Mouse (Mus musculus) neural tube, embryonic 12.5 days (tissue): Measurements from ENCODE around the gene Xndc1. TPM values are rescaled to one million over a fixed set of nuclear protein-coding genes. Genes with fewer than 3 reads are reported as not detected.
"Not testable (repeated sequence)": the region's sequence is repeated elsewhere in the genome, so short reads cannot be mapped to it uniquely, and the experiment has no call there.

Experiments used
- ATAC-seq: fragments of 200-750 bp; cut with Nextera tagmentation; 2 replicates; pipeline ENCODE4 v1.8.0; 2017; ENCODE audit warnings: low read depth, mild to moderate bottlenecking, moderate TSS enrichment, moderate library complexity; ENCODE audit not compliant: low FRiP score
- H3K27ac ChIP-seq: fragments of 300-500 bp; sonication (generic); 2 replicates; pipeline ENCODE4 v1.5.1; 2016
- H3K27me3 ChIP-seq: fragments of 300-500 bp; sonication (generic); replicated peaks from 2 replicates; pipeline ENCODE4 v1.6.1; 2016; ENCODE audit warnings: mild to moderate bottlenecking
- H3K36me3 ChIP-seq: fragments of 300-500 bp; sonication (generic); 2 replicates; pipeline ENCODE4 v1.6.1; 2016; ENCODE audit warnings: mild to moderate bottlenecking
- H3K4me1 ChIP-seq: fragments of 300-500 bp; sonication (generic); 2 replicates; pipeline ENCODE4 v1.6.1; 2016
- H3K4me2 ChIP-seq: fragments of 300-500 bp; sonication (generic); replicated peaks from 2 replicates; pipeline ENCODE4 v1.6.1; 2016; ENCODE audit warnings: mild to moderate bottlenecking
- H3K4me3 ChIP-seq: fragments of 300-500 bp; sonication (generic); 2 replicates; pipeline ENCODE4 v1.5.1; 2016
- H3K9ac ChIP-seq: fragments of 300-500 bp; sonication (generic); 2 replicates; pipeline ENCODE4 v1.6.1; 2016; ENCODE audit warnings: mild to moderate bottlenecking
- H3K9me3 ChIP-seq: fragments of 300-500 bp; sonication (generic); 2 replicates; pipeline ENCODE4 v1.6.1; 2016; ENCODE audit warnings: mild to moderate bottlenecking
- WGBS: fragments of 180-500 bp; shearing (Covaris S2); methylation state at CpG from one replicate; pipeline ENCODE4 v1.1.7; 2016; 5-methylcytosine and 5-hydroxymethylcytosine counted together
- polyA plus RNA-seq: library from polyadenylated mRNA; unstranded; fragments of >200 nt; fragmentation: Nextera tagmentation; extraction: Ambion mirVana; gene quantifications from 2 replicates; pipeline ENCODE4 v1.2.1, GENCODE M21; 2016

The Xndc1 gene
- polyA plus RNA-seq = 32.4 and 34.2 TPM in 2 replicates

DNA sequence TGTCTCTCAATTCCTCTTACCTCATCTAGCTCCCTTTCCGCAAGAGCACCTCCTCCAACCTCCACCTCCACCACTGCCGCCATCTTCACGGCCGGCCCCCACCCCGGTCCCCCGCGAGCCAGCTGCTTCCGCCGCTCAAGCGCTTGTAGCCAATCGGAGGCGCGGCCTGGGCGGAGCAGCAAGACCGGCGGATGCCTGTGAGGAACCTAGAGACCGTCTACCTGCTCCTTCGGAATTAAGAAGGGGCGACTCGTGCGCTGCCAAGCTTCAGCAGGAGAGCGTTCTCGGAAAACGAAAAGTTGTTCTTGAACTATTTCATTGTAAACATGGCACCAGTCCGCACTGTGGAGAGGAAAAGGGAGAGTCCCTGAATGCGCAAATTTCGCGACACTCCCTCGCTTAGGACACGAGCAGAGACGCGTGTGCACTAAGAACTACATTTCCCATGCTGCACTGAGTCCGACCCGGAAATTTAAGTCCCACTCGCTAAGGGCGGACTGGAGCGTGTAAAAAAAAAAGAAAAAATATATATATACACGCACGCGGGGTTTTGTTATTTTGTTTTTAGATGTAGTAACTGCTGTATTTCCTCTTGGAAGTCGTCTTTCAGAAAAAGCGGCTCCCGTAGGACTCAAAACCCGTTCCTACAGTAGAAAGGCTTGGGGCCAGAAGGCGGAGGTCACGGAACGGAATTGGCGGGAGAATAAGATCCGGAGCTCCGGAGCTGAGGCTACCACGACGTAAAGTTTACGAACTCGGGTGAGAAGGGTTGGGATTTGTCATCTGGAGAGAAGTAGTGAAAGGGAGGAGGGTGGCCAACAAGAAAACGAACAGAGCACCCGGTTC is at the start of gene Xndc1, which contains the start of the genes Rnf121 and Xntrpc:
Gene Xndc1 (plus strand): TSS at position 466 of the 846 bp plus-strand sequence.
Gene Rnf121 (minus strand): TSS at position 424 of the 846 bp plus-strand sequence.
Gene Xntrpc (plus strand): TSS at position 668 of the 846 bp plus-strand sequence.
- peak; percentile 100 for ATAC-seq
- Histone ChIP-seq H3K27me3 (no peaks in the 10 kb centered on the region), H3K4me2 (peak within 1 kb of the TSS; percentile 65), H3K4me3 (peak within 1 kb of the TSS; percentile 65), H3K9ac (peak within 1 kb of the TSS; percentile 64), H3K36me3 (no peaks in the 10 kb centered on the region), H3K4me1 (peaks cover 19% of the 10 kb centered on the region), H3K9me3 (no peaks in the 10 kb centered on the region), H3K27ac (peak within 1 kb of the TSS; percentile 47)
- WGBS = under 1% methylated on average over 56 of the region's 56 CpGs

DNA sequence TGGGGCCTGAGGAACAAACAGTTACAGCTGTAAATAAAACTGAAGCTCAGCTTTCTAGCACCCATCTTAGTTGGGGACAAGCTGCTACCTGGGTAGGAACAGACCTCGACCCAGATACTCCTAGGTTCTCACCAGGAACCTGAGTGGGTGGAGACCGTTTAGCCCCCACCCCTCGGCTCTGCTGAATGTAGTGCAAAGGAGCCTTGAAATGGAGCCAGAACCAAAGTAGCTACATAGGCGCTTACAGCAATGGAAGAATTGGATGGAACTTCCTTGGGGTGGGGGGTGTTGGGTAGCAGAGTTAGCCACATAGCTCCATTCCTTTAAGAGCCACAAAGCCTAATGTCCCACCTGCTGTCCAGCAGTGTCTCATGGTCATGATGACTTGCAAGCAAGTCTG is 48.4 kb upstream of the Xndc1 start:
- Histone ChIP-seq H3K4me1 (no peaks in the 10 kb centered on the region), H3K27me3 (no peaks in the 10 kb centered on the region), H3K36me3 (peaks cover 96% of the 10 kb centered on the region), H3K4me2 (no peak overlapping the region), H3K9ac (no peak overlapping the region), H3K4me3 (no peak overlapping the region), H3K27ac (no peak overlapping the region), H3K9me3 (no peaks in the 10 kb centered on the region)
- no peak for ATAC-seq
- WGBS = 89% methylated on average over 4 of the region's 4 CpGs

DNA sequence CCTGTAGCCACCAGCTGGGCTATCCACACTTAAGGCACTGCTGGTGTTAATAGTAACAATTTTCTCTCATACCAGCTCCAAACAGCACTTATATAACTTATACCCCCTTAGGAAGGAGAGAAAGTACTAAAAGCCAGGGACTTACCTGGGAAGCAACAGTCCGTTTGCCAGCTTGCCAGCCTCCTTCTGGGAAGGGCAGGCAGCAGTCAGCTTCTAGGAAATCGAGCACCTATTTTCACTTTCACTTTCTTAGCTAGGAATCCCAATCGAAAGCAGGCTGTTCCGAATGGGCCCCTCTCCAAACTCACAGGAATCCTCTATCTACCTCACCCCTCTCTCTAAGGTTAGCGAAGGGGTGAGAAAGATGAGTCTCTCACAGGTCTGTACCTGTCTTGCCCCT is 47.9 kb upstream of the Xndc1 start:
- no peak overlapping the region for H3K27ac ChIP-seq
- WGBS = 84% methylated on average over 5 of the region's 5 CpGs
- peaks cover 95% of the 10 kb centered on the region for H3K36me3 ChIP-seq
- no peaks in the 10 kb centered on the region for H3K4me1 ChIP-seq
- ATAC-seq = no peak
- no peaks in the 10 kb centered on the region for H3K27me3 ChIP-seq
- H3K4me3 ChIP-seq = no peak overlapping the region
- no peak overlapping the region for H3K4me2 ChIP-seq
- no peaks in the 10 kb centered on the region for H3K9me3 ChIP-seq
- H3K9ac ChIP-seq = no peak overlapping the region

DNA sequence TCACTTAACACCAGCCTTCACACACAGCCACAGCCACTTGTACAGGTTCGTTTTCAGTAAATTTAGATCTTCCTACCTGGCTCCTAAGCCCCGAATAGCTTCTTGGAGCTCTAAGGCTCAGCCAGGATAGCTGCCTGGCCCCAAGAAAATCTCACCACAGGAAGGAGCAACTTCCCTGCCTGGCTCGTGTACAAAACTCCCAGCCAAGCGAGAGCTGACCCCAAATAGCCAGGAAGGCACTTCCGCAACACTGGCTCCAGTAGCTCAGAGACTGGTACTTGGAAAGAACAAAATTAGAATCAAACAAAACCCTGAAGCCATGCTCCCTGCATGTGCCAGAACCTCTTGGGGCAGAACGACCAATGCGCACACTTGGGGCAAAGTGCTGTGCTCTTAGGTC is 47.3 kb upstream of the Xndc1 start:
- peaks cover 95% of the 10 kb centered on the region for H3K36me3 ChIP-seq
- H3K4me1 ChIP-seq = no peaks in the 10 kb centered on the region
- no peak overlapping the region for H3K9ac ChIP-seq
- ATAC-seq = no peak
- 87% methylated on average over 7 of the region's 7 CpGs for WGBS
- no peaks in the 10 kb centered on the region for H3K27me3 ChIP-seq
- no peak overlapping the region for H3K4me3 ChIP-seq
- no peaks in the 10 kb centered on the region for H3K9me3 ChIP-seq
- no peak overlapping the region for H3K4me2 ChIP-seq
- H3K27ac ChIP-seq = no peak overlapping the region

DNA sequence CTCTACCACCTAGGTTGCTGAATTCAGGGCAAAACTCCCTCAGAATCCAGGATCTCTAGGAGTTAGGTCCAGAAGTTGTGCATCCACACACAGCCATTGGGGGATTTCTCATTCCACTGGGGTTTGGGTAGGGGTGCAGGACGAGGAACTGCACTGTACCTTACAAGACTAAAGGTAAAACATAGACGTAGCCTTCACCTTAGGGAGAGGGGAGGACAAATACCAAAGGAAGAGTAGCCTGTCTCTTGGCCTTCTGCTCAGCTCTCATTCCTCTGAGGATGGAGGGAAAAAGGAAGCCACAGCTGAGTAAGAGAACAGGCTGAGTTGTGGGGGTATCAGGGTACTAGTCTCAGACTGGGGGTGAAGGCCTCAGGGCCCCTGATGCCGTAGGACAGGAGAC is 46.7 kb upstream of the Xndc1 start, which contains the start of gene Il18bp:
Gene Il18bp (minus strand): TSS at position 101 of the 400 bp plus-strand sequence.
- H3K4me3 ChIP-seq = no peak within 1 kb of the TSS
- H3K27ac ChIP-seq = no peak within 1 kb of the TSS
- H3K9ac ChIP-seq = no peak within 1 kb of the TSS
- H3K27me3 ChIP-seq = no peaks in the 10 kb centered on the region
- ATAC-seq = no peak
- H3K36me3 ChIP-seq = peaks cover 95% of the 10 kb centered on the region
- H3K4me2 ChIP-seq = no peak within 1 kb of the TSS
- H3K9me3 ChIP-seq = no peaks in the 10 kb centered on the region
- H3K4me1 ChIP-seq = no peaks in the 10 kb centered on the region
- WGBS = 88% methylated on average over 3 of the region's 3 CpGs

DNA sequence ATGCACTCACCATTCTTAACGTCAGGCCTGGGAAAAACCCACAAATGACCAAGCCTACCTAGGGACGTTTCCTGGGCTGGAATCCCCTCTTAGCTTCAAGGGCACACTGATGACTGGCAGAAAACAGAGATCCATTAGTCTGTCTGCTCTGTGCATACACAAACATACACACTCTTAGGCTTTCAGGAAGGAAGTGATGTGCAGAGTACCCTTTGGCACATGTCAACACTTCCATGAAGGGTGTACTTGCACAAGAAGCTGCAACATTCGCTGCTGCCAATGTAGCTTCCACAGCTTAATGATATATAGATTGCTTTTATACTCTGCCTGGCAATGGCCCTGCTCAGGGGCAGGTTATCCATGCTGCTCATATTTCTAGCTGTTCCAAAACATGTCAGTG is 45.9 kb upstream of the Xndc1 start:
- no peaks in the 10 kb centered on the region for H3K9me3 ChIP-seq
- no peak overlapping the region for H3K9ac ChIP-seq
- no peak for ATAC-seq
- no peaks in the 10 kb centered on the region for H3K4me1 ChIP-seq
- H3K4me3 ChIP-seq = no peak overlapping the region
- peaks cover 95% of the 10 kb centered on the region for H3K36me3 ChIP-seq
- WGBS = 81% methylated on average over 3 of the region's 3 CpGs
- H3K27me3 ChIP-seq = no peaks in the 10 kb centered on the region
- no peak overlapping the region for H3K4me2 ChIP-seq
- H3K27ac ChIP-seq = no peak overlapping the region

DNA sequence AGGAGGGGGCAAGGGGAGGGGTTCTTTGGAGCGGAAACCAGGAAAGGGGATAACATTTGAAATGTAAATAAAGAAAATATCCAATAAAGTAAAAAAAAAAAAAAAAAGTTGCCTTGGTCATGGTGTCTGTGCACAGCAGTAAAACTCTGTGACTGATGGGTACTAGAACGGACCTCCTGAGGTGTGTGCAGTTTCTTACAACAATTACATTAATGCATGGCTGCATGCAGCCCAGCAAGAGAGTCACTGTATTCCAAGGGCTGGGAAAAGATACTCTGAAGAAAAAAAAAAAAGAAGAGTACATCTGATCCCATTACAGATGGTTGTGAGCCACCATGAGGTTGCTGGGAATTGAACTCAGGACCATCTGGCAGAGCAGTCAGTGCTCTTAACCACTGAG is 44.4 kb upstream of the Xndc1 start:
- H3K4me1 ChIP-seq, H3K9me3 ChIP-seq, H3K27me3 ChIP-seq, H3K4me3 ChIP-seq, ATAC-seq, H3K4me2 ChIP-seq, H3K9ac ChIP-seq, H3K27ac ChIP-seq: not testable (repeated sequence)
- 82% methylated on average over 2 of the region's 2 CpGs for WGBS
- peaks cover 87% of the 10 kb centered on the region for H3K36me3 ChIP-seq

DNA sequence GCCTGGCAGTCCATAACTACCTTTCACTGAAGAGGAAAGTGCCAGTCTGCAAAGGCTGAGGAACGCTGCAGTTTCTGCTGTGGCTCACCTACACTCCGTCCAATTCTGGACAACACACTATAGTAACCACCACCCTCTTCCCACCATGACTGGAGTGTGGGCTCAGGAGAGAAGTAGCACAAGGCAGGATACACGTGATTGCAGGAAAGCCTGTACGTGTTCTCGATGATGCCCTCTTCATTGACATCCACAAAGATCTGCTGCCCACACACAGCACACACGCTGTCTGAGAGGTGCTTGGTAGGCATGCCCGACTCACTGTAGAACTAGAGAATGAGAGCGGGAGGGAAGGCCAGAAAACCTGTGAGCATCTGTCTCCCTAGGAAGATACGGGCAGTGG is 41.5 kb upstream of the Xndc1 start:
- Histone ChIP-seq H3K9me3 (no peaks in the 10 kb centered on the region), H3K27me3 (no peaks in the 10 kb centered on the region), H3K4me3 (no peak overlapping the region), H3K27ac (no peak overlapping the region), H3K4me2 (no peak overlapping the region), H3K36me3 (peaks cover 81% of the 10 kb centered on the region), H3K4me1 (no peaks in the 10 kb centered on the region), H3K9ac (no peak overlapping the region)
- 95% methylated on average over 9 of the region's 9 CpGs for WGBS
- no peak for ATAC-seq

DNA sequence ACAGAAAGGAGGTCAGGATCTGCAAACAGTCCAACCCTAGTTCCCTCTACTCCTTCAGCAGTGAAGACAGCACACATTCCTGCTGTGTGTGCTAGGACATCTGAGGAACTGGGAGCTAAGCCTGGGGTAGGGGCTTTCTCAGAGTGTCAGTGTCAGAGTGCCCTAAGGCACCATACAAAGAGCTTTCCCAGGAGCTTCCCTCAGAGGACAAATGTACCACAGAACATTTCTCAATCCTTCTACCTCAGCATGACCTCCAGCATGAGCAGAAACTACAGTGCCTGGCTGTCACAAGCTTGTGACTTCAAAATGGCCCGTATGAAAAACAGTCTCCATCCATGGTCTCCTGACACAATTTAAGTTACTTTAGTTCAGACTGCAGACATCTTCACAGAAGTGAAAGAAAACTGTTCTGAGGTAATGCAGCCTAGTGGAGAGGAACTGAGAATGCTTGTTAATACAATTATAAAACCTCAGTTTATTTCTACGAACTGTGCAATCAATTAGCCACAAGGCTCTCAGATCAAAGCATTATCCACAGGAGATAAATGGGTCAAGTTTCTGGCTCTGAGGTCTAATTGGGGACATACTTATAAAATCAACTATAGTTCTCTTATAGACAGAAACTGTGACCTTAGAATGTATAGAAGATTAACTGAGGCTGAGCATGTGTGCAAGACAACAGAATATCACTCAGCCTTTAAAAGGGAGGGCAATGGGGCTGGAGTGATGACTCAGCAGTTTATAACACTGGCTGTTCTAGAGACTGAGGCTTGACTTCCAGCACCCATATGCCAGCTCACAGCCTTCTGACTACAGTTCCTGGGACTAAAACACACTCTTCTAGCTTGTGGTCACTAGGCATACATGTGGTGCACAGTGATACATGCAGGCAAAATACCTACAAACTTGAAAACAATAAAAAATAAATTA is 39.9 kb upstream of the Xndc1 start:
- H3K4me2 ChIP-seq = no peak overlapping the region
- H3K4me1 ChIP-seq = no peaks in the 10 kb centered on the region
- peaks cover 78% of the 10 kb centered on the region for H3K36me3 ChIP-seq
- WGBS = 90% methylated on average over 2 of the region's 2 CpGs
- no peak overlapping the region for H3K27ac ChIP-seq
- no peak overlapping the region for H3K9ac ChIP-seq
- ATAC-seq = no peak
- no peak overlapping the region for H3K4me3 ChIP-seq
- no peaks in the 10 kb centered on the region for H3K9me3 ChIP-seq
- no peaks in the 10 kb centered on the region for H3K27me3 ChIP-seq

DNA sequence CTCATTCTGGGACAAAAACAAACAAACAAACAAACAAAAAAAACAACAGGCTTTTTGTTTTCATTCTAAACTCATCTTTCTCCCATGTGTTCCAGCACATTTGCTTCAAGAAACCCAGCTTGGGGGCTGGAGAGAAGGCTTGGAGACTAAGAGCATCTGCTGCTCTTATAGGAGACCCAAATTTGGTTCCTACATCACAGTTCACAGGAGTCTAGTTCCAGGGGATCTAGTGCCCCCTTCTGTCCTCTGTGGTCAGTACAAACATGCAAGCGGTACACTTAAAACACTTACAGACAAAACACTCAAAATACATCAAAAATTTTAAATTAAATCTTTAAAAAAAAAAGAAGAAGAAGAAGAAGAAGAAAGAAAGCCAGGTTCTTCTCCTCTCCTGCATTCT is 30.4 kb upstream of the Xndc1 start:
- ATAC-seq = no peak
- H3K4me2 ChIP-seq = no peak overlapping the region
- H3K4me1 ChIP-seq = no peaks in the 10 kb centered on the region
- H3K36me3 ChIP-seq = peaks cover 91% of the 10 kb centered on the region
- no peak overlapping the region for H3K9ac ChIP-seq
- no peaks in the 10 kb centered on the region for H3K9me3 ChIP-seq
- H3K27me3 ChIP-seq = no peaks in the 10 kb centered on the region
- WGBS = 97% methylated on average over 1 of the region's 1 CpGs
- no peak overlapping the region for H3K27ac ChIP-seq
- no peak overlapping the region for H3K4me3 ChIP-seq

DNA sequence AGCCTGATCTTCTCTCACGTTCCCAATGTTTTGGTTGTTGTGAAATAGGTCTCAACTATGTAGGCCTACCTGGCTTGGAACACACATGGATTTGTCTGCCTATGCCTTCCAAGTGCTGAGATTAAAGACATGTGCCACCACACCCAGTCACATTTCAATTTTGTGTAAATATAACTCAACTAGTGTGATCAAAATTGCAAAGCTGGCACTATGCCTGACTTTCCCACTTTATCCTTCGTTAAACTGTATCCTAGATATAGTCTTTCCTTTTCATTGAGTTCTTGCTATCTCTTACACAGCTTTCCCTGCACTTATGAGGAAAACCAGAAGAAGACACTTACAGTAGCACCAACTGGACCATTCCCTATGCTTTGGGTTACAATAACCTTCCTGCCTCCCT is 29.8 kb upstream of the Xndc1 start:
- Histone ChIP-seq H3K4me1 (no peaks in the 10 kb centered on the region), H3K4me3 (no peak overlapping the region), H3K9ac (no peak overlapping the region), H3K9me3 (no peaks in the 10 kb centered on the region), H3K27ac (no peak overlapping the region), H3K27me3 (no peaks in the 10 kb centered on the region), H3K4me2 (no peak overlapping the region), H3K36me3 (peaks cover 93% of the 10 kb centered on the region)
- no peak for ATAC-seq
- WGBS = 95% methylated on average over 2 of the region's 2 CpGs

DNA sequence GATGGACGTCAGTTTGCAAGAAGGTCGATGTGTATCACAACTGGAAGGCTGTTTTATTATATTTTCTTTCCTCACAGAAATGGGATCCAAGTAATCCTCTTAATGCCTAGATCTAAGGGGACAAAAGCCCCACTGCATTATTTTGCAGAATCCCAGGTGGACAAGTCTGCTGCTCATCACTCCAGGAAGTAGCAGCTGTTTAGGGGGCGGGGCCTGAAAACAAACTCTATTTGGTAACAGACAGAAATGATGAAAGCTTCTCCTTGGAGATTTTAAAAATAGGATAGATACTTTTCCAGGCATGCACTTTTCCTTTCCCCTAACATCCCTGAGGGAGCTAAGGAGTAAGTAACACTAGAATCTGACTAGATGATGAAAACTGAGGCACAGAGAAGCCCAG is 28.0 kb upstream of the Xndc1 start:
- no peaks in the 10 kb centered on the region for H3K4me1 ChIP-seq
- H3K4me2 ChIP-seq = no peak overlapping the region
- no peaks in the 10 kb centered on the region for H3K27me3 ChIP-seq
- ATAC-seq = no peak
- peaks cover 83% of the 10 kb centered on the region for H3K36me3 ChIP-seq
- no peak overlapping the region for H3K9ac ChIP-seq
- no peak overlapping the region for H3K27ac ChIP-seq
- WGBS = 96% methylated on average over 3 of the region's 3 CpGs
- H3K9me3 ChIP-seq = no peaks in the 10 kb centered on the region
- H3K4me3 ChIP-seq = no peak overlapping the region
